Mouse (Mus musculus): ENCODE measurements at regions not wholly inside any gene's neighbourhood (a gene's known extent, or its start where the extent isn't known, plus 50 kb on each side); places are given as distances from the start of the nearest gene placed in this dataset.
"Not testable (repeated sequence)": the region's sequence is repeated elsewhere in the genome, so short reads cannot be mapped to it uniquely, and the experiment has no call there.

- no peak for DNase-seq (ENCODE audit: low spot score in 2 of 2)
These were observed 267.2 kb upstream of the Ube2e3 start for GRCm38 (mm10) chr2:78600753-78601152.

DNA sequence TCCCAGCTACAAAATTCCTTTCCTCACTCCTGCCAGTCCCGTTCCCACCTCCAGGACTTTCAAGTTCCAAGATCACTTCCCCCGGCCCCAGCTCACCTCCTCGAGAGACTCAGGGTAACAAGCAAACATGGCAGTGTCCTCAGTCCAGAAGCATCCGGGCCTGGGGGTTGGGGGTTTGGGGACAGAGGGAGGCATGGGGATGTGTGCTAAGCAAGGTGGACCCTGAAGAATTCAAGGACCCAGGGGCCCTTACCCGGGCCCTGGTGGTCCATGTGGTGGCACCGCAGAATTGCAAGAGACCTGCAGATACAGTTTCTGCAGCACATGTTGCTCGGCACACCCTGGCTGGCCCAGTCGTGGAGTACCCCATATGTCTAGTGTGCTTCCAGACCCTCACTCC lies 269.9 kb upstream of the Ube2e3 start:
- no peak for DNase-seq (ENCODE audit: low spot score in 2 of 2)

DNA sequence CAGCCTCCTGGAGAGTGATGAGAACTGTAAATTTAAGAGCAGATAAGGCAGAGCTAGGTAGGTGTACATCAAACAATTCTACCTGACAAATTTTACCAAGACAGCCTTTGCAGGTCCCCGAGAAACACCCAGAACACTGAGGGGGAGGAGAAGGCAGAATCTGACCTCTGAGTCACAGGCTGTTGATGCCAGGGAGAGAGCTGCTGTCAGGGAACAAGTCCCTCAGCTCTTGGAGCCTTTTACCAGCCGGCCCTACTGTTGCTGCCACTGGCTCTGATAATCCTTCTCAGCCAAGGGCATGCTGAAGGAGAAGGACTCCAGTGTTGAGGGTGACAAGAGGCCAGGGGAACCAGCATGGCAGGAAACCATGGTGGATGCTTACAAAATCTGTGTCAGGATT lies 271.7 kb upstream of the Ube2e3 start:
- DNase-seq (ENCODE audit: low spot score in 2 of 2): no peak

GRCm38 (mm10) chr2:78580013-78580412 lies 287.9 kb upstream of the Ube2e3 start:
- DNase-seq (ENCODE audit: low spot score in 2 of 2): no peak

DNA sequence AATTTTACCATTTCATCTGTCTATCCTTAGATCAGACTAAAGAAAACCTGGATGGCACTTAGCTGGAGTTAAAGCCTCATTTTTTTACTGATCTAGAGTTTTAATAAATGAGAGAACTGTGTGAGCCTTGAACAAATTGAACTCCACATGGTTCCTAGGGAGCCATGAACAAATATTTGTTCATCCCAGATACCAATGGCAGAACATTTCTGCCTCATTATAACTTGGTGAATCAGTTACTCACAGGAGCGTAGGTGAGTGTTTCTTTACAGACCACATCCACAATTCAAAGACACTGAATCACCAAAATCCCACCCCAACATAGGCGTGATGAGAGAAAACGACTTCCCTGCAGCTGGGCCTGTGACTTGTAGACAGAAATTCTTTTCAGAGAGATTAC lies 295.4 kb upstream of the Ube2e3 start:
- DNase-seq (ENCODE audit: low spot score in 2 of 2): no peak

GRCm38 (mm10) chr2:78558128-78558527 lies 309.8 kb upstream of the Ube2e3 start:
- DNase-seq (ENCODE audit: low spot score in 2 of 2): no peak

DNA sequence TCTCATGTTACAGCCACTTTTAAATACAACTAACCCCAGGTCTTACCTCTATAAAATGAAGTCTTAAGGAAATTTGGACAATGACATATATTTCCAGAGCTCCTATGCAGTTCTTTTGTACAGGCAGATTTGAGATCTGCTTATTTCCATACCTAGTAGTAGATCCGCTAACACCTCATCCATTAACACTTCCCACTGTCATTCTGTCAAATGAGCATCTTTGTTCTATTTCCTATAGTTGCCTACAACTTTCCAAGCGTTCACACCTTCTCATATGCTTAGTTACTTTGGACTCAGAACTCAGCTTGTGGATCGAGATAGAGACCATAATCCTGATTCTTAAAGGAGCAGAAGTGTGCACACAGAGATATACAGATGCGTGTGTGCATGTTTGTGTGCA lies 316.8 kb upstream of the Ube2e3 start:
- DNase-seq (ENCODE audit: low spot score in 2 of 2): no peak

- no peak for DNase-seq (ENCODE audit: low spot score in 2 of 2)
These were observed 319.0 kb upstream of the Ube2e3 start for GRCm38 (mm10) chr2:78548683-78549467.

DNA sequence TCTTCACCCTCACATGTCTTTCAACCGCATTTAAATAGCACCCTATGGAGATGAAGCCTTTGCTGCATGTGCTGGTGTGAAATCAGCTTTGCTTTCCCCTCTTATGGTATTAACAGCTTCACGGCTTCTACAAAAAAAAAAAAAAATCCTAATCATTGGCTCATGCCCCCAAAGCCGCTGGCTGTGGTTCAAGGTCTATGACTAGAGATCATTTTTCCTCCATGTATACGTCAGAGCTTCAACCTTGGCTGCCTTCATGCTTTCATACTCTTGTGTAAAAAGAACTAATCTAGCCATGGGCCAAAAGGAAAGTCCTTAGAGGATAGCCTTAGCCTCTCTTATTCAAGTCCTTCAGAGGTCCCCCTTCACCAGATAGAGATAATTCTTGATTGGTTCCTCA lies 320.6 kb upstream of the Ube2e3 start:
- no peak for DNase-seq (ENCODE audit: low spot score in 2 of 2)

DNA sequence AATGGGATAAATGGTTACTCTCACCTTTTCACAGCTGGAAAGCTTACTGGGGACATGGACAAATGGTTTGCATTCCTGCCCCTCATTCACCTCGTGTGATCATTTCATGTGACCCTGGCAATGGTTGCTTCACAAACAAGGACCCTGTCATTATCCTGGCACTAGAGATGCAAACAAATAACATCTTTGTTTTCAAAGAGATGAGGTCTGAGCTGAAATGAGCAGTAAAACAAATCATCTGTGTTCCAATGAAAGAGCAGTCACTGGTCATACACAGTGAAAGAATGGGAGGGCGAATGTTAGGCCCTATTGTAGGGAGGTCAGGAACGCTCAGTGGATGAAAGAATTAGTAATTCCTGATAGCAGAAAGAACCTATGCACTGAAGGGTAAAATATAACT lies 327.5 kb upstream of the Ube2e3 start:
- DNase-seq (ENCODE audit: low spot score in 2 of 2): no peak

DNA sequence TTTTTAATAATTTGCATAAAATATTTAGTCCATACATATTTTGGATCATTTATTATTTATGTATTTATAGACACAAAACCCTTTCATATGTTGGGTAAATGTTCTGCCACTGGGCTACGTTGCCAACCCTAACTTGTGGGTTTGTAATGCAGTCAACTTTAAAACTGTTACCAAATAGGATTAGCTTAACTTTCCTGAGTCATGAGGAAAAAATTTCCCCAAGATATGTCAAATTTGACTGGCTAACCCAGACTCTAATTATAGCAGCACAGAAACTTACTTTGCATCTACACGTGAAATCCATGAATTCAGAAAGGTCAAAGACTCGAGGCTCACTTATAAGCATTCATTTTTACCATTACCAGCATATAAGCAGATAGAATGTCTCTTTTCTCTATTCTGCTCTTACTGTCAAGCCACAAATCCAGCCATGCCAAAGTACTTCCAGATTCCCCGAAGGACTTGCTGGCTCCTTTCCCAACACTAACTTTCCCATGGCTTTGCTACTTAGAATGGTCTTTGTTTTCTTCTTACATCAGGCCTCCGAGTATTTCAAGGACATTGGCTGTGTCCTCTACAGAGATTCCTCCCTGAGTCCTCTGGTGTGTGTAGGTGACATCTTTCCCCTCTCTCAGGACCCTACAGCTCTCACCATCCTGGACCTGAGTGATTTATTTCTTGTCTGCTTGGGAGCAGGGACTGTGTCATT lies 328.2 kb upstream of the Ube2e3 start:
- DNase-seq (ENCODE audit: low spot score in 2 of 2): no peak

DNA sequence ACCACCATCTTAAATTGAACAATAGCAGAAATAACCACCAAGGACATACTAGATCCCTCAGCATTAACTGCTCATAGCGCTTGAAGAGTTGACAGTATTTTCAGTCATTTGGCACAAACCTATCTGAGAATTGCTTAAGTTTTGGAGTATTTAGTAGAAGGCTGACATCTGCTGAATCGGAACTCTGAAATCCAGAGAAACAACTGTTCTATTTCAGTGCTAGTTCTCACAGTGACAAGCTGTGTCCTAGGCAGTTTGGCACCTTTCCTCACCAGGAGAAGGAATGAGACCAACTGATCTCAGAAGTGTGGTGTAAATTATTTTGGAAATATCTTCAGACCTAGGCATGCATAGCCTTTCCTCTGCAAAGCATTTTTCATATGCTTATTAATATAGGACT lies 330.4 kb upstream of the Ube2e3 start:
- DNase-seq (ENCODE audit: low spot score in 2 of 2): no peak

DNA sequence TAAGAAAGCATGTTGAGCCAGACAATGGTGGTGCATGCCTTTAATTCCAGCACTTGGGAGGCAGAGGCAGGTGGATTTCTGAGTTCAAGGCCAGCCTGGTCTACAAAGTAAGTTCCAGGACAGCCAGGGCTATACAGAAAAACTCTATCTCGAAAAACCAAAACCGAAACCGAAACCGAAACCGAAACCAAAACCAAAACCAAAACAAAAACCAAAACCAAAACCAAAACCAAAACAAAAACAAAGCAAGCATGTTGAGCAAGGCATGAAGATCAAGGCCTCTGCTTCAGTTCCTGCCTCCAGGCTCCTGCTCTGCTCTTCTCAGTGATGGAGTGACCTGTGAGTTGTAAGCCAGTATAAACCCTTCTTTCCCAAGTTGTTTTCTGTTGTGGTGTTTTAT lies 334.0 kb upstream of the Ube2e3 start:
- DNase-seq (ENCODE audit: low spot score in 2 of 2): not testable (repeated sequence)

DNA sequence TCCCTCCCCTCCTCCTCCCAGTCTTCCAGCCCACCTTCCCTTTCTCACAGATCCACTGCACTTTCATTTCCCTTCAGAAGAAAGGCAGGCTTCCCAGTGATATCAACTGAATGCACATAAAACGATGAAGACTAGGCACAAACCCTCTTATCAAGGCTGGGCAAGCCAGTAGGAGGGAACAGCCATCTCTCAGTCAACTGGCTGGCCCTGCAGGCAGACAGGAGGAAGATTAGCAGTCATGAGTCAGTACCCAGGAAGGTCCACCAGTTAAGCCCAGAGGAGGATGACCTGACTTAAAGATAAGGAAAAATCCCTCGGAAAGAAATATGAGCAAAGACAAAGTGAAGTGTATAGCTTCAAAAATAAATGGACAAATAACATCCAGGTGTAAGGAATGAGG lies 337.4 kb upstream of the Ube2e3 start:
- no peak for DNase-seq (ENCODE audit: low spot score in 2 of 2)

DNA sequence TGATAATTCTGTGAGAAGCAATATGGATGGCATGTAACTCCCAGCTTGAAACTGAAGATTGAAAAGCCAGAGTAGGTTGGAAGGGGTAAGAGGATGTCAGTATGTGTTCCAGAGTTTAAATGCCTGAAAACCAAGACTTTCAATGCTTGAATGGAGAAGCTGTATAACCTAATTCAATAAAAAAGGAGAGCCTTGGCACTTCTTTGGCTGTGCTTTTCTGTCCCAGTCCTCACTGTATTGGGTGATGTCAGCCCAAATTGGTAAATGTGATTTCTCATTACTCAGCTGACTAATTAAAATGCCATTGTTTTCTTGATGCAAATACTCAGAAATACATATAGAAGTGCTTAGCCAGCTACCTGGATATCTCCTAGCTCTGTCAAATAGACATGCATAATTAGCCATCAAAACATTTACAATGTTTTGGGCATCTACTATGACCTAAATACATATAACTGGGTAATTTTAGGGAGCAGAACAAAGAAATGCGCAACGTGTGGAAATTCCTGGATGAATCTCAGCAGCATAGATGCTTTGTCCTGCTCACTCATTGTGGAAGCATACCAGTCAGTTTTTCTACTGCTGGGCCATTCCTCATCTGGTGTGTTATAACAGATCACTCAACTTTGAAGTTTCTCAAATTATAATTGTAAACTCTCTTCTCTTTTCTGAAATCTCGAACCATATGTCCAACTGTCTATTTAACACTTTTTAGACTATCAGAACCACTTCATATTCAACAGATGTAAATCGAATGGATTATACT lies 347.5 kb upstream of the Ube2e3 start:
- DNase-seq (ENCODE audit: low spot score in 2 of 2): no peak

GRCm38 (mm10) chr2:78493115-78493514 lies 374.8 kb upstream of the Ube2e3 start:
- DNase-seq (ENCODE audit: low spot score in 2 of 2): no peak

- DNase-seq (ENCODE audit: low spot score in 2 of 2): no peak
These were observed 387.9 kb upstream of the Ube2e3 start for GRCm38 (mm10) chr2:78480036-78480435.

DNA sequence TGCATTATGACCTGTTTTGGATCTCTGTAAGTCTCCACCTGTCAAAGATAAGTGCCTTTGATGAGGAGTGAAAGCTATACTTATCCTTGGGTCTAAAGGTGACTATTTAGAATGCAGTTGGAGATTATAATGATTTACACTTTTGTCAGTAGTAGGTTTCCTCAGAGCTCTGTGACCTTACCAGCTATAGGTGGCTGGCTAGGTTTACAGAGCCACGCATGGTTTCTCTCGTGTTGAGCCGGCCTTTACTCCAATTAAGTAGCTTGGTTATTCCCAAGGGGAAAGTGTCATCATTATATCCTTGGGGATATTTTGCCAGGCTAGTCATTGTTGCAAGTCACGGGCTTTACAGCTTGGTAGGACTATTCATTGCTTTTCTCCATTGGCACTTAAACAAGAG lies 408.5 kb upstream of the Ube2e3 start:
- no peak for DNase-seq (ENCODE audit: low spot score in 2 of 2)

GRCm38 (mm10) chr2:78453411-78453810 lies 414.5 kb upstream of the Ube2e3 start:
- DNase-seq (ENCODE audit: low spot score in 2 of 2): no peak

GRCm38 (mm10) chr2:78436816-78437215 lies 431.1 kb upstream of the Ube2e3 start:
- DNase-seq (ENCODE audit: low spot score in 2 of 2): no peak

- no peak for DNase-seq (ENCODE audit: low spot score in 2 of 2)
These were observed 432.9 kb upstream of the Ube2e3 start for GRCm38 (mm10) chr2:78435071-78435470.

GRCm38 (mm10) chr2:78427659-78428336 lies 440.1 kb upstream of the Ube2e3 start:
- no peak for DNase-seq (ENCODE audit: low spot score in 2 of 2)

All from frontal cortex, postnatal 14 days (tissue).